Mouse (Mus musculus) stomach, postnatal 0 days (tissue): ENCODE data around the gene Il31ra.

Source experiments
- CTCF ChIP-seq: IDR thresholded peaks from 2 replicates; pipeline ENCODE4 v1.5.1; 2016; ENCODE audit warnings: antibody characterized with exemption, low read depth, mild to moderate bottlenecking, moderate library complexity
- EP300 ChIP-seq: optimal IDR thresholded peaks from 2 replicates; pipeline ENCODE3; 2016; ENCODE audit warnings: antibody characterized with exemption

DNA sequence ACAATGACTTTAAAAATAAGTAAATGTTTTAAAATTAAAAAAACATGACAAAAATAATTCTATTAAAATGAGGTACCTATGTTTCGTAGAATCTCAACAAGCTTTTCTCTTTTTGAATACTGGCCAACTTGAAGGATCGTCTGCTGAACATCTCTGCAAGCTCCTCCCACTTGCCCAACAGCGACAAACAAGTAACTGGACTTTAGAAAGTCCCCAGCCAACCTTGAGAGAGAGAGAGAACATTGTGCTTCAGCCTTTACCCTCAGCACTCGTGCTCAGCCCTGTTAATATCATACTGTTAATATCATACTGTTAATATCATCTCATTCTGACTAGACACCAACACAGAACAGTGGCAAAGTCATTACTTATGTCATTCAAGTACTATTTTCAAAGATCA is 10.3 kb upstream of the Il31ra start:
- TF ChIP-seq CTCF (no peak), EP300 (no peak)
